Mouse (Mus musculus): Measurements from ENCODE around the gene Jdp2. TPM values are rescaled to one million over a fixed set of nuclear protein-coding genes. Genes with fewer than 3 reads are reported as not detected.

Gene Jdp2
- total RNA-seq, 2 experiments from 2014 or later: 29.4 to 34.1 TPM

DNA sequence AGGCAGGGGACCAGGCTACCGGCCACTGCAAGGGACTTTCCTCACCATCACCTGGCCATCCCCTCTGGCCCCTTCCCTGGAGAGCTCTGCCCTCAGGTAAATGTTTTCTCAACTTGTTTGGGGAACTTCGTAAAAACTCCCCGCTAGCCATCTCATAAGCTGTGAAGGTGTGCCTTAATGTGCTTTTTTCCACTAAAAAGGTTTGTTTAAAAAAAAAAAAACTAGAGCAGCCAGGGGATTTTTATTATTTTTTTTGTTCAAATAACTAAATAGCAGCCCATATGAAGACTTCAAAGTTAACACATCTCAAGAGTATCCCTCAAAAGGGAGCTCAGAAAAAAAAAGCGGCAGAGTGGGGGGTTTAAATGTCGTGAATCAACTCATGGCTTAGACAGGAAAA is 80.3 kb downstream of the Jdp2 start:
- DNase-seq (ENCODE audit: low spot score in 2 of 2): no peak

DNA sequence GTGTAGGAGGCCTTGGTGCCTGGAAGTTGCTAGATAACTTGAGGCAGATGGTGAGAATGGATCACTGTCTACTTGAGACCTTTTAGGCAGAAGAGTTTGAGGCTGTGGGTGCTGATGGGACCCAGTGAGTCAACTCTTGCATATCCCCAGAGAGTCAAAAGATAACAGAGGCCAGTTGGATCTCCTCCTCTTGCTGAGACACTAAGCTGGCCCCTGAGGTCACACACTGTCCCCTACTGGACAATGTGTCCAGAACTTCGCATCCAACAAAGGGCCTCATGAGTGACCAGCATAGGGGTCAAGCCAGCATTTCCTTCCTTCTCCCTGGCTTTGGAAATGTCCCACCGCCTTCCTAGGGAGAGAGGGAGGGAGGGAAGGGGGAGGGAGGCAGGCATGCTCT is 81.0 kb downstream of the Jdp2 start:
- DNase-seq (ENCODE audit: low spot score in 2 of 2): no peak

- DNase-seq (ENCODE audit: low spot score in 2 of 2): no peak
Measured at GRCm38 (mm10) chr12:85682328-85682727, 83.5 kb downstream of the Jdp2 start.

- DNase-seq (ENCODE audit: low spot score in 2 of 2): no peak
Measured at GRCm38 (mm10) chr12:85684411-85685275, 85.8 kb downstream of the Jdp2 start.

DNA sequence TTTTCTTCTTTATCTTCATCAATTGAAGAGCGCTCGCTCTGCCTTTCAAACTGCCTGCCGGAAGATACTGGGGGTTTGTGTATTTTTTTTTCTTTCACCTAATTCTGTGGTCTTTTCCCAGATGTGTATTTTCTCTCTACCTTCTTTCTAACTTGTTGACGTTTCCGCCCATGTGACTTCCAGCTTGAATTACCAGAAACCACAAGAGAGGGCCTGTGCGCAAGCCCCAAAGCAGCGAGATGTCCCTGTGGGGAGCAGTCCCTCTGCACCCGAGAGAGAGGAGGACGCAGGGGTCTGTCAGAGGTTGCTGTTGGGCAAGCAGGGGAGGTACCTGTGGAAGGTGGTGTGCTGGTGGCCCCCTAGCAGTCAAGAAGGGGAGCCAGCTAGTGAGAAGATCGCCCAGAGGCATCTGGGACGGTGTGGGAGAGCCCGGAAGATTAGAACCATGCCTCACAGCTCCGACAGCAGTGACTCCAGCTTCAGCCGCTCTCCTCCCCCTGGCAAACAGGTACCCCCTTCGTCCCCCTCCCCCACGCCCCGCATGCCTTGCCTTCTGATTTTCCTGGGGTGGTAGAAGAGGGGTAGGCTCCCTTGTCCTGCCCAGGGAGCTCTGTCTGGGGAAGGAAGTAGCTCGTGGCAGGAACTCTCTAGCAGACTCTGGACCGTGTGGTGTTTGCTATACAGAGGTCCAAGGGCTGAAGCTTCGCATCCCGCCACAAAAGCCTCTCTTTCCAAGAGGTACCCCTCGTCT is 87.8 kb downstream of the Jdp2 start, which contains the start of gene Batf:
TSS of gene Batf (plus strand) at position 204 of the 751 bp plus-strand sequence.
- no peak for DNase-seq (ENCODE audit: low spot score in 2 of 2)

- no peak for DNase-seq (ENCODE audit: low spot score in 2 of 2)
Measured at GRCm38 (mm10) chr12:85687217-85687533, 88.3 kb downstream of the Jdp2 start.

GRCm38 (mm10) chr12:85687846-85688245 is 89.0 kb downstream of the Jdp2 start:
- no peak for DNase-seq (ENCODE audit: low spot score in 2 of 2)

Other genes with a start within 250 kb of the Jdp2 start
- gene Tmed10, start 224.2 kb upstream of the Jdp2 start, total RNA-seq (2021): 100 to 1,000 TPM; 146 to 156 TPM
- 10 to 100 TPM; 12.9 to 16.5 TPM for gene Fos, start 125.1 kb upstream of the Jdp2 start, total RNA-seq (2021)
- gene Batf, start 87.6 kb downstream of the Jdp2 start, total RNA-seq (2021): under 1 TPM; 0.46 to 0.55 TPM
- 1 to 10 TPM; 2.9 to 3.2 TPM for gene Flvcr2, start 147.5 kb downstream of the Jdp2 start, total RNA-seq (2021)
- gene Erg28, start 225.5 kb downstream of the Jdp2 start, total RNA-seq (2021): 10 to 100 TPM; 62.4 to 64.4 TPM
- 10 to 100 TPM; 42.3 to 47.3 TPM for gene Ttll5, start 225.6 kb downstream of the Jdp2 start, total RNA-seq (2021)